Mouse (Mus musculus) gastrocnemius, postnatal 36 days (tissue): ENCODE data around the gene Icmt. TPM values are rescaled to one million over a fixed set of nuclear protein-coding genes. Genes with fewer than 3 reads are reported as not detected.

Experiments
- DNase-seq, 2 experiments: peaks; one replicate each; pipeline ENCODE4 v3.0.0; 2022
- intact Hi-C: fragments of 180-260 bp; cut with DNase I; formaldehyde crosslinking; loops from one replicate; pipeline ENCODE4 v1.15.1; 2025
- total RNA-seq, 2 experiments: library from RNA; stranded (reverse); gene quantifications; 2 replicates each; pipeline ENCODE4 v1.2.3; 2021

The Icmt gene
- total RNA-seq, 2 experiments from 2014 or later = 14.4 to 17.3 TPM

DNA sequence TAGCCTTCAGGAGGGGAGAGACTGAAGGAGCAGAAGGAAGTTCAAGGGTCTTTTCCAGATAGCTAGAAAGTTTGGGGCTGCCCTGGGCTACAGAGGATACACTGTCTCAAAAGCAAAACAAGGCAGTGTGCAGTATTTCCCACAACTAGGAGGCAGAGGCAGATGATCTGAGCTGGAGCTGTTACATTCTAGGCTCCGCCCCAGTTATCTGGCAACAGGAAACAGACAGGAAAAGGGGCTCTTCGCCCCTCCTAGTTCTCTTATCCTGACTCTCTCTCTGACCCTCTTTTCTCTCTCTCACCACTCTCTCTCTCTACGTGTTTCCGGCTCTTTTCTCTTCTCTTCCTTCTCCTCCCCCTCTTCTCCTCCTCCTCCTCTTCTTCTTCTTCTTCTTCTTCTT lies 1.1 kb upstream of the Icmt start:
- intact Hi-C loops = no loop called here
- no peak for DNase-seq

- DNase-seq = no peak
- intact Hi-C loops = no loop called here
Measured at GRCm38 (mm10) chr4:152296371-152296770, 656 bp upstream of the Icmt start.

GRCm38 (mm10) chr4:152298836-152299235 lies 1.8 kb downstream of the Icmt start:
- intact Hi-C loops = no loop called here
- DNase-seq = no peak

GRCm38 (mm10) chr4:152300375-152300774 lies 3.3 kb downstream of the Icmt start:
- intact Hi-C loops = no loop called here
- DNase-seq = no peak

DNA sequence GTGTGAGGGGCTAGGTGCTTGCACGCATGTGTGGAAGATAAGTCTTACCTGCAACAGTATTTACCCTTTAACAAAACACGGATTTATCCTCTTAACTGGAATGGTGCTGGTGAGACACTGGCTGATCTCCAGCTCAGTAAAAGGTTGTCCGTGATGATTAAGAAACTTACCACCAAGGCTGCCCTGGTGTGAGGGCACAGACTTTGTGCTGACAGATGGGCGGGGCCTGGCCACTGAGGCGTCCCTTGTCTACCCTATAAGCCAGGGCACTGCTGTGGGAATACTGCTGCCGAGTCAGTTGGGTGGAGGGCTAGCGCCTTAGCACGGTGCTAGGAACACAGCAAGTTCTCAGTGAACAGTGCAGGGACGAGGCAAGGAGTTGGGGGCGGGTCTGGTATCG lies 5.0 kb downstream of the Icmt start:
- intact Hi-C loops = no loop called here
- no peak for DNase-seq

GRCm38 (mm10) chr4:152303172-152303571 lies 6.1 kb downstream of the Icmt start:
- intact Hi-C loops = no loop called here
- no peak for DNase-seq

DNA sequence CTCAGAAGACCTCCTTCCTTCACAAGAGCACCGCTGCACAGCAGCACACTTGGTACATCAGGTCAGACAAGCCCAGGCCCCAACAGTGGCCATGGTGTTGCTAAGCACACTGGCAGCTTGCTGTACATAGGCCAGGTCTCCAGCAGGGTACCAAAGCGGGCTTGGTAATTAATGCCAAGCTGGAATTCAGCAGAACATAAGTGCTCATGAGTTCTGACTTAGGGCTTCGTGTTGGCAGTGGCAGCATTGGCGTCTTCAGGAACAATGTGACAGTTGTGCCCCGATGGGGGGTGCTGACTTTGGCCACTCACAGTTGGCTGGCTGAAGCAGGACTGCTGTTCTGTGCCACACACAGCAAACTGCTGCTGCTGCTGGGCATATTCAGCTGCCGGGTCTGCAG lies 7.7 kb downstream of the Icmt start:
- intact Hi-C loops = no loop called here
- DNase-seq = no peak

GRCm38 (mm10) chr4:152305991-152306390 lies 9.0 kb downstream of the Icmt start:
- no peak for DNase-seq
- intact Hi-C loops = no loop called here

- no peak for DNase-seq
- intact Hi-C loops = no loop called here
Measured at GRCm38 (mm10) chr4:152307542-152307941, 10.5 kb downstream of the Icmt start.

- intact Hi-C loops = no loop called here
- no peak for DNase-seq
Measured at GRCm38 (mm10) chr4:152312186-152312585, 15.2 kb downstream of the Icmt start.

- DNase-seq = no peak
- intact Hi-C loops = no loop called here
Measured at GRCm38 (mm10) chr4:152313211-152313632, 16.2 kb downstream of the Icmt start.

DNA sequence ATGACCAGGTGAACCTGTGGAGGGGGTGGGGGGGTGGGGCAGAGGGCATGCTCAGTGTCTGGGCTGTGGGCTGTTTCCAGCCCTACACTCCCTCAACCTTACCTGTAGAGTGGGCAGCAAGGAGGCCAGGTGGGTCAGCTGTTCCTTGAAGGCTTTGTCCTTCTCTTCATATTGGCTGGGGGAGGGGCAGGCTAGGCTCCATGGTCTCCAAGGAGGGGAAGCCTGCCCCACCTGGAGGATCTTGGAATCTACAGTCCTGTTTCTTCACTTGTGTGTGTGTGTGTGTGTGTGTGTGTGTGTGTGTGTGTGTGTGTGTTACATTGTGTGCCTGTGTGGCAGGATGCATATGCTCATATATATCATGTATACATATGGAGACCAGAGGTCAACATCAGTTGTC lies 16.9 kb downstream of the Icmt start:
- DNase-seq = no peak
- intact Hi-C loops = no loop called here

DNA sequence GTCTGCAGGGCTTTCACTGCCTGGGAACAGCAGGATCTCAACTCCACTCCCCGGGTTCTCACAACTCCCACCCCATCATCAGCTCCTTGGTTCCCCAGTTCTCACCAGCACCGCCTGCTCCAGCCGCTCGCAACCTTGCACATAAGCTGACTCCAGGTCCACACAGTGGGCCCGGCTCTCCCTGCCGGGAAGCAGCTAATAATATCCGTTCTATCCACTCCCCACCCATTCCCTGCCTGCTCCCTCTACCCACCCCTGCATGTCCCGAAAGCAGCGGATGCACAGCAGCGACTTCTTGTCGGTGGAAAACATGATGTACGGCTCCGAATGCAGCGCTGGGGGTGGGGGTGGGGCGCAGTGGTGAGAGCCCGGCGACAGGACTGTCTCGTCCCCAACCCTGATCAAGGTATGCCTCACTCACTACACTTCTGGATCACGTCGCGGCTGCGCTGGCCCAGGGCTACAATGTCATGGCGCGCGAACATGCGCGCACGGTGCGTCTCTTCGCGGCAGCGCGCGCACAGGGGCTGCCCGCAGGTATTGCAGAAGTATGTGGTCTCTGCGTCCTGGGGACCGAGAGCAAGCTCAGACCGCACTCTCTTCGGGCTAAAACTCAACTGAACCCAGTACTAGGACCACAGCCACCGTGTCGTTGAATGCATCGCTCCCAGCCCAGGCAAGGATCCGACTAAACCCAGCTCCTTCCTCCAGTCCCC lies 18.6 kb downstream of the Icmt start:
- intact Hi-C loops = no loop called here
- no peak for DNase-seq

- intact Hi-C loops = no loop called here
- DNase-seq = no peak
Measured at GRCm38 (mm10) chr4:152317631-152318033, 20.6 kb downstream of the Icmt start.

GRCm38 (mm10) chr4:152318517-152319234 lies 21.6 kb downstream of the Icmt start, which contains the start of gene Rnf207:
TSS of gene Rnf207 (minus strand) at chr4:152318993.
- intact Hi-C loops = no loop called here
- DNase-seq = peak; percentile 45 to 48

DNA sequence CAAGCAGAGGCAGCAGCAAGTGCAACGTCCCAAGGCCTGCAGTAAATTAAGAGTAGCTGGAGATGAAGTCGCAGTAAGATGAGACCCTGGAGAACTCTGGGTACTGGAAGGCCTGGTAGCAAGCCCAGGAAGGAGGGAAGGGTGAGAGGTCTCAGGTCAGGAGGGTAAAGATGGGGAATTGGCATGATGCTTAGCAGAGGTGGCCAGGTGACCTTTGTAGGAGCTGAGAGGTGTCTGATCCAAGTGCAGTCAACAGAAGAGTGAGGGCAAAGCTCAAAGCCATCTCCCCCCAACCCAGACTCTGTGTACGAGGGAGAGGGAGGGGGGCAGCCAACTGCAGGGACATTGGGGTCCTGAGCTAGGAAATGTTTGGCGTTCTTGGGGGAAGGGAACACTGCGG lies 24.4 kb downstream of the Icmt start:
- intact Hi-C loops = no loop called here
- DNase-seq = no peak

- DNase-seq = no peak
- intact Hi-C loops = no loop called here
Measured at GRCm38 (mm10) chr4:152324641-152325562, 27.9 kb downstream of the Icmt start.

- peak; percentile 84 to 90 for DNase-seq
- intact Hi-C loops = no loop called here
Measured at GRCm38 (mm10) chr4:152325574-152326411, 28.8 kb downstream of the Icmt start, which contains the start of gene Rpl22. TSS of gene Rpl22 (plus strand) at chr4:152325742.

DNA sequence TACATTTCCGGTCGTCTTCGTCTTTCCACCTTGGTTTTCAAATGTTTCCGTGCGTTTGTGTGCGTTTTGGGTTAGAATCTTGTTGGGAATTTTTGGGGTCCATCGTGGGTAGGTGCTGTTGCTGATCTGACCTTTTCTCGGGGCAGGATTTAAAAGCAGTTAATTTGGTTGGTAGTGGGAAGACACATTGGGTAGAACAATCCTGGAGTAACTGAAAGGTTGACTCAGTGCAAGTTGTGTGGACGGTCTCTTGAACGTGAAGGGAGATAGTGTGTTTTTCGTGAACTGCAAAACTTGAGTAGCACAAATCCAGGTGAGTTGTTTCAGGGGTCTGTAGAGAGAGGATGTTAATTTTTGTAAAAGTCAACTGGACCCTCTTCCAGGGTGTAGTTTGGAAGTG lies 29.5 kb downstream of the Icmt start:
- intact Hi-C loops = no loop called here

DNA sequence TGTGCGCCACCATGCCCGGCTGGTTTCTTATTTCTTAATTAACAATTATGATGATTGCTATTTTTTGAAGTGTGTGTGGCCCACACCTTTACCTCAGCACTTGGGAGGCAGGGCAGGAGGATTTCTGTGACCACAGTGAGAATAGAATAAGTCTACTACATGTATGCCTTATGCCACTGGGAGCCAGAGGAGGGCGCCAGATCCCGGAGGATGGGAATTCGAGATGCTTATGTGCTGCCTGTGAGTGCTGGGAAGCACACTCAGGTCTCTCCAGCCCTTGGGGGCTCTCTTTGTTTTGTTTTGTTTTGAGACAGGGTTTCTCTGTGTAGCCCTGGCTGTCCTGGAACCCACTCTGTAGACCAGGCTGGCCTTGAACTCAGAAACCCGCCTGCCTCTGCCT lies 31.7 kb downstream of the Icmt start:
- intact Hi-C loops = no loop called here

More for the DNA sequence above, 29.5 kb downstream of the Icmt start:
- no peak for DNase-seq

More for the DNA sequence above, 31.7 kb downstream of the Icmt start:
- DNase-seq = no peak
